Mouse (Mus musculus): ENCODE results near the gene Coro1b. TPM values are rescaled to one million over a fixed set of nuclear protein-coding genes. Genes with fewer than 3 reads are reported as not detected.
A peak's percentile ranks its signal among the peaks of the same experiment; 100 is the strongest.

Coro1b gene
- polyA plus RNA-seq, 1 experiment from 2014 or later, result 146 TPM

DNA sequence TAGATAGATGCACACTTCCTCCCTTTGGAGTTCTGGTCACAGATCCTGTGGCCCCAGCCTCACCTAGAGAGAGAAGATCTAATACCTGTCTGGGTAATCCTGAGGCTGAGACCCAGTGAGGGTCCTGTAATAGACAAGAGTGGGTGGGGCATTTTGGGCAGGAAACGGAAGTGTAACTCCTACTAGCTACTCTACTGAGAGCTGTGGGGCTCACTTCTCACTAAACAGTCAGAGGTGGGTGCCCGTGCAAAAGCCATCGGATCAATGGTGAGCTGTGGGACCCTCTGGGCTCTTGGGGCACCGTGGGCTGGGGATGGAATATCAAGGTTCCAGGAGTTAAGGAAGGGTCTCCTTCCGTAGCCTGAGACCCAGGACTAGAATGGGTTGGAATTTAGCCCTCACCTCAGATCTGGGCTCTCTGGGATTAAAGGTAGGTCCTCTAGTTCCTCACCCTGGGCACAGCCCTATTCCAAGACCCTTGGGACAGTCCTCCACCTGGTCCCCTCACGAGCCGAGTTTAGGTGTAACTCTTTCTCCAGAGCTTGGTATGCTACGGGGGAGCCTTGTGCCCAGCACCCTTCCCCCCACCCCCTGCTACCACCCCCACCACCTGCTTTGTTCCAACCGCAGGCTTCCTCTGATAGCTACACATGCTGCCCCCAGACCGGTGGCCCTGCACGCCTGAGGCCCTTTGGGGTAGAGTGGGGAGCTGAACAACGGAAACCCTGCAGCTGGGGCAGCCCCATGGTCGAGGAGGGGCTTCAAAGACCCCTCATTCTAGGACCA lies 6.2 kb downstream of the Coro1b start:
- H3K4me1 ChIP-seq, result peaks cover 4% of the 10 kb centered on the region; the same call in 1 of the 2 replicates
- H3K4me3 ChIP-seq, result no peak overlapping the region
- H3K27me3 ChIP-seq, result no peaks in the 10 kb centered on the region
- peaks cover 83% of the 10 kb centered on the region for H3K36me3 ChIP-seq
- WGBS, result 81% methylated on average over 13 of the region's 13 CpGs
- no peak overlapping the region for H3K4me2 ChIP-seq (replicated peaks)
- no peaks in the 10 kb centered on the region for H3K9me3 ChIP-seq
- no peak for ATAC-seq (ENCODE audit: low FRiP score, low read depth)
- H3K27ac ChIP-seq, result no peak overlapping the region
- H3K9ac ChIP-seq, result no peak overlapping the region

DNA sequence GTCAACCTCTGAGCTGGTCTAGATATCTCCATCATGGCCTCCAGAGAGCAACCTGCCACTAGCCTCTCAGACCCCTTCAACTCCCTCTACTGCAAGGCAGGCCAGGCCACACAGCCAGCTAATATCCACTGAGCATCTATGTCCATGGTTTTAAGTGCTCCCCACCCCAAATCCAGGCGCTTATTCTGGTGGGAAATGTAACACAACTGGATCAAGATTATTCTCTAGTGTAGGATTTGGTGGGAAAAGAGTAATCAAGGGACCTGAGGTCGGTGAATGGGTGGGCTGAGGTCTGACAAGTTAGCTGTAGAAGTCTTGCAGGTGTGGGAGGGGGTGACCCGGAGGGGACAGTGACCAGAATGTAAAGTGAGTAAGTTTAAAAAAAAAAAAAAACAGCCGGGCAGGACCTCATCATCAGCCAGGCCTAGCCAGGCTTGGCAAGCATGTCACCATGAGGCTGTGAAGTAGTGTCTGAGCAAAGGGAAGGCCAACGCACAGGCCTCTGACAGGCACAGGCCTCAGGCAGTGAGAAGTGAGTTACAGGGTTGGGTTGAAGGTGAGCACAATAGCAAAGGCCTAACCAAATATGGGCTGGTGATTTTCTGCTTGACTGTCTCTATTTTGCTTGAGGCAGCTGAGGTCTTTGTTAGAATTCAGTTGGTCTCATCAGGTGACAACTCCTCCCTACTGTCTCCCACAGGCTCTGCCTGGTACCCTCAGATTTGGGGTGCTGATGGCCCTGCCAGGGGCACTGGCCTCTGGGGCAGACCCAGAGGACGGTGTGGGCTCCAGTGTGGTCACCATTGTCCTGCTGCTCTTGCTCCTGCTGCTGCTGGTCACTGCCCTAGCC lies 7.0 kb downstream of the Coro1b start:
- Histone ChIP-seq H3K36me3 (peaks cover 81% of the 10 kb centered on the region), H3K4me2 (replicated peaks) (no peak overlapping the region), H3K4me1 (no peaks in the 10 kb centered on the region), H3K27me3 (no peaks in the 10 kb centered on the region), H3K27ac (no peak overlapping the region), H3K4me3 (no peak overlapping the region), H3K9ac (0 out of 2 replicates have a peak overlapping the region, but pooled peaks have one; percentile 14), H3K9me3 (no peaks in the 10 kb centered on the region)
- no peak for ATAC-seq (ENCODE audit: low FRiP score, low read depth)
- WGBS, result 81% methylated on average over 6 of the region's 6 CpGs

DNA sequence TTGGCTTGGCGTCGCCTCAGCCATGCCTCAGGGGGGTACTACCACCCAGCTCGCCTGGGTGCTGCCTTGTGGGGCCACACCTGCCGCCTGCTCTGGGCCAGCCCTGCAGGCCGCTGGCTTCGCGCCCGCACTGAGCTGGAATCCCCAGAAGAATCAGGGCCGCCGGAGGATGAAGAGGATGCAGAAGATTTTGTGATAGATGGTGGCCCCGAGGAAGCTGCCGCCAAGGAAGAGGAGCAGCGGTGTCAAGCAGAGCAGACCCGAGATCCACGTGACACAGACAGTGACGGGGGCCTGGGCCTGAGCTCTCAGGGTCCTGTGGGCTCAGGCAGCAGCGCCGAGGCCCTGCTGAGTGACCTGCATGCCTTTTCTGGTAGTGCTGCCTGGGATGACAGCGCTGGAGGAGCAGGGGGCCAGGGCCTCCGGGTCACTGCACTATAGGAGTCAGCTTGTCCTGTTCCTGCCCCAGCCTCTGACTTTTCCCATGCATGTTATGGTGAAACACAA lies 7.7 kb downstream of the Coro1b start:
- no peak for ATAC-seq (ENCODE audit: low FRiP score, low read depth)
- 81% methylated on average over 20 of the region's 20 CpGs for WGBS

DNA sequence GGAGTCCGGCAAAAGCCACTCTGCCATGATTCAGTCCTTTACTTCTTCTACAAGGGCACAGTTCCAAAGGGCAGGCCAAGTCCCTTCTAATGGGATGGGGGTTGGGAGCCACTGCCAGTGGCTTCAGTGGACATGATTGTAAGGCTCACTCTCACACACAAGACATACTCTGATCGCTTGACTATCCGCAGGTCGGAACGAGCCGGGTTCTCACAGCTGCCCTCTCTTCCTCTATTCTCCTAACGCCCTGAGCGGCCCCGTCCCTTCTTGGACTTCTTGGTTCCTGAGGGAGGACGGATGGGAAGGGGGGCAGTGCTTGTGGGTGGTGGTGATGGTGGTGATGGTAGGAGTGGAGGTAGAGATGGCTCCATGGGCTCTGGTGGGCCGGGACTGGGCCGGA lies 8.4 kb downstream of the Coro1b start:
- WGBS, result 90% methylated on average over 12 of the region's 12 CpGs
- Histone ChIP-seq H3K36me3 (peaks cover 82% of the 10 kb centered on the region), H3K4me2 (replicated peaks) (no peak overlapping the region), H3K4me3 (no peak overlapping the region), H3K4me1 (no peaks in the 10 kb centered on the region), H3K9me3 (no peaks in the 10 kb centered on the region), H3K9ac (no peak overlapping the region), H3K27ac (no peak overlapping the region), H3K27me3 (no peaks in the 10 kb centered on the region)
- no peak for ATAC-seq (ENCODE audit: low FRiP score, low read depth)

More for the DNA sequence above, 7.7 kb downstream of the Coro1b start:
- H3K4me3 ChIP-seq, result no peak overlapping the region
- H3K4me2 ChIP-seq (replicated peaks), result no peak overlapping the region
- H3K36me3 ChIP-seq, result peaks cover 81% of the 10 kb centered on the region
- H3K9ac ChIP-seq, result 0 out of 2 replicates have a peak overlapping the region, but pooled peaks have one; percentile 14
- H3K9me3 ChIP-seq, result no peaks in the 10 kb centered on the region
- H3K4me1 ChIP-seq, result no peaks in the 10 kb centered on the region
- no peaks in the 10 kb centered on the region for H3K27me3 ChIP-seq
- H3K27ac ChIP-seq, result no peak overlapping the region

DNA sequence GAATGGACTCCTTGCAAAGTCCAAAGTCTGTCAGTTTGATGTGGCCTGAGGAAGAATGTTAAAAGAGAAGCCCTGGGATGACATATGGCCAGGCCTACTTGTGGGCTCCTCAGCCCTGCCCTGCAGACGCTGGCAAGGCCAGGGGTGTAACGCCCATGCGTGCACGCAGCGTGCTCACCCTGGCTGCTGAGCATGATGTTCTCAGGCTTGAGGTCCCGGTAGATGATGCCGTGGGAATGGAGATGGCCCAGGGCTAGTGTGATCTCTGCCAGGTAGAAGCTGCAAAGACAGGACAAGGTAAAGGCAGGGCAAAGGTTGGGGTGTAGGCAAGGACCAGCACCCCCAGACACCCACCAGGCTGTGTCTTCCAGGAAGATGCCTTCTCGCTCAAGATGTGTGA lies 10.6 kb downstream of the Coro1b start:
- H3K27ac ChIP-seq, result no peak overlapping the region
- no peak overlapping the region for H3K9ac ChIP-seq
- H3K27me3 ChIP-seq, result no peaks in the 10 kb centered on the region
- no peak overlapping the region for H3K4me3 ChIP-seq
- H3K9me3 ChIP-seq, result no peaks in the 10 kb centered on the region
- peaks cover 65% of the 10 kb centered on the region for H3K36me3 ChIP-seq
- peaks cover 13% of the 10 kb centered on the region for H3K4me1 ChIP-seq
- 92% methylated on average over 8 of the region's 8 CpGs for WGBS
- no peak overlapping the region for H3K4me2 ChIP-seq (replicated peaks)
- no peak for ATAC-seq (ENCODE audit: low FRiP score, low read depth)

DNA sequence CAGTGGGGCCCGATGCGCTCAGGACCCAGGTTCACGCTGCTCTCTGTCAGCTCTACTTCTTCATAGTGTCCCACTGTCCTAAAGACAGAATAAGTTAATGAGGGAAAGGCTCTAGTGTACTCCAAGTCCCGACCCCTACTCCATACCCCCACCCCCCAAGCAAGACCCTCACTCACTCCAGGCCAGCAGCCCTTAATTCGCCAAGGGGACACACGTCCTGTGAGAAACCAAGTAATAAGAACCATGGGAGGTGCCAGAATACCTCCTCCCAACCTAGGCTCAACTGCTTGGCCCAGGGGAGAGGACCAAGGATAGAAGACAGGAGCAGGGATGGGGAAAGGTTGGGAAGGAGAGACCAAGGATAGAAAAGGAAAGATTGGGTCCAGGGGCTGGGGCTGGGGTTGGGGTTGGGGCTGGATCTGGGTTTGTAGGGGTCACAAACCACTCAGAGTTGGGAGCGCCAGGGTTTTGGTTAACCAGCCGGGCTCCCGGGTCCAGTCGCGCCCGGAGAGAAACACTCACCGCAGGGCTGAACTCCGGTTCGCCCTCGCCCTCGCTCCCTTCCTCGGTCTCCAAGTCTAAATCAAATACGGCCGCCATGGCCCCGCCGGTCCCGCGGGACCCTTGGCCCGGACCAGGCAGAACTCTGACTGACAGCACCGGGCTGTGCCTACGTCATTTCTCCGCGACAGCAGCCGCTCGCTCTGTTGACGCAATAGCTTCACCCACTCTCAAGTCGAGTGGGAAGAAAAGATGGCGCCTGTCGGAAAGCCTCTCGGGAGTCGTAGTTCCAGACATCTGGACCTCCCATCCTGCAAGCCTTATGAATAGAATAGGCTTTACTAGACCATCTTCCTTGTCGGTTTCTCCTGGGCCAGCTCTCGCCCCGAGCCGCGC lies 14.5 kb downstream of the Coro1b start, which contains the start of gene Rps6kb2:
Rps6kb2 (minus strand) TSS at position 709 of the 897 bp plus-strand sequence.
- Histone ChIP-seq H3K9me3 (no peaks in the 10 kb centered on the region), H3K27ac (peak within 1 kb of the TSS; percentile 78), H3K4me1 (peaks cover 13% of the 10 kb centered on the region), H3K4me2 (replicated peaks) (peak within 1 kb of the TSS; percentile 95), H3K4me3 (peak within 1 kb of the TSS; percentile 71), H3K27me3 (no peaks in the 10 kb centered on the region), H3K9ac (peak within 1 kb of the TSS; percentile 85), H3K36me3 (peaks cover 37% of the 10 kb centered on the region)
- peak; percentile 87 for ATAC-seq (ENCODE audit: low FRiP score, low read depth)
- WGBS, result 7% methylated on average over 42 of the region's 42 CpGs

DNA sequence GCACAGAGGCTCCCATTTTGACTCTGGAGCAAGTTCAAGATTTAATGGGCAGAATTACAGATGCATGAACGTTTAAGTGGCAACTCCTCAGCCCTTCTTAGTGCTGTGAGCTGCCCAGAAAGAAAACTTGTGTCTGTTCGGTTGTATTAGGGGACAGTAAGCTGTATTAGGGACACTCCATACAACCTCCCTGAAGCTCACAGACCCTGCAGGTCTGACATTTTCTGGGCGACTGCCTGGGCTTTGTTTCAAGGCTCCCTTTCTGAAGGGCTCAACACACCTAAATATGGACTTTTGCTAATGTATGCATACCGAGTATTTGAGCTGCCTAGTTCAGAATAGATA lies 15.1 kb downstream of the Coro1b start:
- Histone ChIP-seq H3K27me3 (no peaks in the 10 kb centered on the region), H3K4me2 (replicated peaks) (peak overlapping the region; percentile 95), H3K9ac (peak overlapping the region; percentile 85), H3K4me1 (peaks cover 13% of the 10 kb centered on the region), H3K27ac (peak overlapping the region; percentile 78), H3K9me3 (no peaks in the 10 kb centered on the region), H3K36me3 (peaks cover 30% of the 10 kb centered on the region), H3K4me3 (peak overlapping the region; percentile 71)
- WGBS, result 42% methylated on average over 4 of the region's 4 CpGs
- peak; percentile 26; the same call in 1 of the 2 replicates for ATAC-seq (ENCODE audit: low FRiP score, low read depth)

DNA sequence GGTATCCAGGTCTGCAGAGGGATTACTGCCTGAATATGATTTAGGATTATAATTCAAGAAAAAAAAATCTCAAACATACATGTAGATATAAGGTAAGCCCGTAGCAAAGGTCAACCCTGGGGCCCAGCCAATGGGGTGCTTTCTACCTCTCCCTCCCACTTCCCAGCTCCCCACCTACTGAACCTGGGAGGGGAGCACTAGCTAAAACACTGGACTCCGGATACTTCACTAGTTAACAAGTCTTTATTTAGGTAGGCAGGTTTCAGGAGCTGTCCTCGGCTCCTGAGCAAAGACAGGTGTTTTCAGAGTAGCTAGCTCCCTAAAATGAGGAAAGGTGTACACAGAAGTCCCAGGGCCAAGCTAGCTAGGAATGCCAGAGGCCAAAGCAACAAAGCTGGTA lies 15.7 kb downstream of the Coro1b start:
- Histone ChIP-seq H3K36me3 (peaks cover 25% of the 10 kb centered on the region), H3K4me2 (replicated peaks) (peak overlapping the region; percentile 95), H3K9me3 (no peaks in the 10 kb centered on the region), H3K27me3 (no peaks in the 10 kb centered on the region), H3K9ac (no peak overlapping the region), H3K4me3 (0 out of 2 replicates have a peak overlapping the region, but pooled peaks have one; percentile 71), H3K27ac (no peak overlapping the region), H3K4me1 (peaks cover 13% of the 10 kb centered on the region)
- no peak for ATAC-seq (ENCODE audit: low FRiP score, low read depth)
- WGBS, result 78% methylated on average over 3 of the region's 3 CpGs

DNA sequence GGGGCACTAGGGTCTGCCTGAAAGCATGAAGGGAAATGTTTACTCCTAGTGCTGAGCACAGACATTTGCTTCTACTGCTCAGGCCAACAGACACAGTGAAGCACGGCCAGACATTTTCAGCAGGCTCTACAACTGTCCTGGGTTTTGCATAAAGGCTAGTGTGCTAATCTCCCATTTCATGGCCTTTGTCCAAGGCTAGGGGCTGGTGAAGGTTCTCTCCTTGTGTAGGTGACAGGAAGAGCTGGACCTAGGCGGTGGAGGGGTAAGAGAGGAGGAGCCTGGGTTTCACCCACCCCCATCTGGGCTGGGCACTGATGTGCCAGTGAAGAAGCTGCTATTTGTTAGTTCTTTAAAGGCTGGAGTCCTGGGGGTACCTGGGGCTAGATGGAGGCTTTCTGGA lies 16.3 kb downstream of the Coro1b start:
- no peaks in the 10 kb centered on the region for H3K9me3 ChIP-seq
- no peak for ATAC-seq (ENCODE audit: low FRiP score, low read depth)
- H3K4me2 ChIP-seq (replicated peaks), result no peak overlapping the region
- peaks cover 15% of the 10 kb centered on the region for H3K4me1 ChIP-seq
- no peak overlapping the region for H3K4me3 ChIP-seq
- no peak overlapping the region for H3K9ac ChIP-seq
- H3K27ac ChIP-seq, result no peak overlapping the region
- H3K27me3 ChIP-seq, result no peaks in the 10 kb centered on the region
- H3K36me3 ChIP-seq, result peaks cover 18% of the 10 kb centered on the region
- 68% methylated on average over 2 of the region's 2 CpGs for WGBS

DNA sequence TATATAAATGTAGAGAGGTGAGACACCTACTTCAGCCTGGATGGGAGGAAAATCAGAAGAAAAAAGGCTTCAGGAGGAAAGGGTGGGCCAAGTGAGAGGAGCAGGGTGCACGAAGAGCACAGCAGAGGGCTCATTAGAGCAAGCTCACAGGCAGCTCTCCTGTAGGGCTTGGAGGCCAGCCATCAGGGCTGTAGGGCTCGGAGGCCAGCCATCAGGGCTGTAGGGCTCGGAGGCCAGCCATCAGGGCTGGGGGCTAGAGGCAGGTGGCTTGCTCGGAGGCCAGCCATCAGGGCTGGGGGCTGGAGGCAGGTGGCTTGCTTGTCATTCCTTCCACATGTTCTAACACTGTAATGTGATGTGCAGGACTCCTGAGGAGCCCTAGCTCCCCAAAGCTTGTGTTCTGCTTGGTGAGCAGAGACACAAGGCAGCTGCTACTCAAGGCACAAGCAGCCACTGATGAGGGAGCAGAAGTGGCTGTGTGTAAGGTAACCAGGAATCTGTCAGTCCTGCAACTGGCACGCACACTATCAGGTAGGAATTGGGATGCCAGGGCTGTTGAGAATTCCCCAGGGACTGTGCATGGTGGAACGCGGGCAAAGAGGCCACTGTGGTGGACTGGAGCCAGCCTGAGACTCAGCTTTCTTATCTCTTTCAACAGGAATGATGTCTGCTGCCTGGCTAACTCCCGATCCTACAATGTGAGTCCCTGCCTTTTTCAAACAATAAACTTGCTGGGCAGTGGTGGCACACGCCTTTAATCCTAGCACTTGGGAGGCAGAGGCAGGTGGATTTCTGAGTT lies 18.5 kb downstream of the Coro1b start:
- Histone ChIP-seq H3K9me3 (no peaks in the 10 kb centered on the region), H3K9ac (no peak overlapping the region), H3K27ac (no peak overlapping the region), H3K27me3 (no peaks in the 10 kb centered on the region), H3K36me3 (0 out of 2 replicates have a peak, but pooled peaks cover under 1% of the 10 kb centered on the region), H3K4me1 (peaks cover 35% of the 10 kb centered on the region), H3K4me2 (replicated peaks) (no peak overlapping the region), H3K4me3 (no peak overlapping the region)
- 78% methylated on average over 9 of the region's 9 CpGs for WGBS
- ATAC-seq (ENCODE audit: low FRiP score, low read depth), result no peak

DNA sequence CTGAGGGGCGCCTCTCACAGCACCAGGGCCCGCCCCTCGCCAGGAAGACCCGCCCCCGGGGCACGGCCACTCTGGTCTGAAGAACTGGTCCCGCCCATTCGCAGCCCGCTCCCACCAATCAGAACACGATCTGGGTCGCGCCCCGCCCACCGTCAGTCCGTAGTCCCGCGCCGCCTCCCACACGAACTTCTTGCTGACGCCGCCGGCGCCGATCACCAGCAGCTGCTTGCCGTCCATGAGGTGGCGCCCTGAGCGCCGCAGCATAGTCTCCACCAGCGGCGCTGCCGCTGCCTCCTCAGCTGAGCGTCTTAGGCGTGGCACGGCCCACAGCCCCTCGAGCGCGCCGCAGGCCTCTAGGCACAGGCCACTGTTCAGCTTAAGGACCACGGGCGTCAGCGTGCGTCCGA lies 21.0 kb downstream of the Coro1b start:
- Histone ChIP-seq H3K27ac (peak overlapping the region; percentile 88), H3K4me1 (peaks cover 26% of the 10 kb centered on the region)
- WGBS, result under 1% methylated on average over 43 of the region's 43 CpGs

More for the DNA sequence above, 21.0 kb downstream of the Coro1b start:
- H3K9me3 ChIP-seq, result no peaks in the 10 kb centered on the region
- H3K36me3 ChIP-seq, result no peaks in the 10 kb centered on the region
- H3K4me2 ChIP-seq (replicated peaks), result peak overlapping the region; percentile 89
- peak; percentile 96 for ATAC-seq (ENCODE audit: low FRiP score, low read depth)
- H3K27me3 ChIP-seq, result no peaks in the 10 kb centered on the region
- H3K9ac ChIP-seq, result peak overlapping the region; percentile 84
- peak overlapping the region; percentile 52 for H3K4me3 ChIP-seq
